Mouse (Mus musculus) forebrain, embryonic 11.5 days (tissue): ENCODE data around the gene Golga1. TPM values are rescaled to one million over a fixed set of nuclear protein-coding genes. Genes with fewer than 3 reads are reported as not detected.
"Not testable (repeated sequence)": the region's sequence is repeated elsewhere in the genome, so short reads cannot be mapped to it uniquely, and the experiment has no call there.

Experiments
- ATAC-seq: fragments of 200-750 bp; cut with Nextera tagmentation; replicated peaks from 2 replicates; pipeline ENCODE4 v1.8.0; 2017; ENCODE audit warnings: moderate TSS enrichment; ENCODE audit not compliant: low FRiP score
- DNase-seq: peaks from one replicate; pipeline ENCODE4 v3.0.0-alpha.2; 2017; ENCODE audit warnings: low spot score
- H3K27ac ChIP-seq: fragments of 300-500 bp; sonication (generic); 2 replicates; pipeline ENCODE4 v1.5.1; 2014; ENCODE audit warnings: low read depth, low read length
- H3K27me3 ChIP-seq: fragments of 300-500 bp; sonication (generic); 2 replicates; pipeline ENCODE4 v1.6.1; 2014; ENCODE audit warnings: mild to moderate bottlenecking, low read length, mixed read lengths; ENCODE audit not compliant: control insufficient read depth, insufficient read depth
- H3K36me3 ChIP-seq: fragments of 300-500 bp; sonication (generic); 2 replicates; pipeline ENCODE4 v1.6.1; 2014; ENCODE audit warnings: mild to moderate bottlenecking, low read length, moderate library complexity, mixed read lengths; ENCODE audit not compliant: control insufficient read depth, insufficient read depth
- H3K4me1 ChIP-seq: fragments of 300-500 bp; sonication (generic); replicated peaks from 2 replicates; pipeline ENCODE4 v1.6.1; 2014; ENCODE audit warnings: low read length, mixed read lengths; ENCODE audit not compliant: control insufficient read depth, insufficient read depth
- H3K4me2 ChIP-seq: fragments of 300-500 bp; sonication (generic); 2 replicates; pipeline ENCODE4 v1.6.1; 2014; ENCODE audit warnings: low read depth, mild to moderate bottlenecking, low read length, moderate library complexity, mixed read lengths; ENCODE audit not compliant: severe bottlenecking
- H3K4me3 ChIP-seq: fragments of 300-500 bp; sonication (generic); 2 replicates; pipeline ENCODE4 v1.5.1; 2014; ENCODE audit warnings: low read depth, low read length
- H3K9ac ChIP-seq: fragments of 300-500 bp; sonication (generic); 2 replicates; pipeline ENCODE4 v1.6.1; 2014; ENCODE audit warnings: low read length
- H3K9me3 ChIP-seq: fragments of 300-500 bp; sonication (generic); 2 replicates; pipeline ENCODE4 v1.6.1; 2016; ENCODE audit warnings: low read length, mixed read lengths; ENCODE audit not compliant: control insufficient read depth
- WGBS: fragments of 180-500 bp; shearing (Covaris S2); extraction: QIAGEN DNeasy Blood & Tissue Kit; methylation state at CpG from one replicate; pipeline ENCODE4 v1.1.7; 2014; 5-methylcytosine and 5-hydroxymethylcytosine counted together
- polyA plus RNA-seq: library from polyadenylated mRNA; unstranded; fragments of >200 nt; fragmentation: Nextera tagmentation; extraction: Ambion mirVana; gene quantifications from 2 replicates; pipeline ENCODE4 v1.2.1, GENCODE M21; 2014

The Golga1 gene
- polyA plus RNA-seq, 1 experiment from 2014 or later = 34.4 TPM

DNA sequence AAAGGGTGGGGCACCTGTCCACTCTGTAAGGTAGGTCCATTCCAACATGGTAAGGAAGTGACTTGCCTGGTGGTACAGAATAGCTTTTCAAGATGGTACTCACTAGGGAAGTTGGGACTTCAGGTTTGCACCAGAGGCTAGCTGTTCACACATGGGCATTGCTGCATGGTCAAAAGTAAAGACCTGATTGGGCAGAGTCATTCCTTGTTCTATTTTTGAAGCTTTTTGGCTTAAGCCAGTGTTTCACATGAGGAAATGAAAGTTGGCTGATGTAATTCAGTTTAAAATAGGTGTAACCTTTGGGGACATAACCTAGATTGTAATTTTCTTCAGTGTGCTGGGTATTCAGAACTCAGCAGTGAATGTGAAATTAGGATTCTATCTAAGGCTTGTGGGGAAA lies 54.1 kb downstream of the Golga1 start:
- Histone ChIP-seq H3K9me3 (no peaks in the 10 kb centered on the region), H3K27ac (no peak overlapping the region), H3K4me3 (no peak overlapping the region), H3K27me3 (no peaks in the 10 kb centered on the region), H3K36me3 (no peaks in the 10 kb centered on the region; the same call in 1 of the 2 replicates), H3K4me1 (peaks cover 9% of the 10 kb centered on the region; the same call in 1 of the 2 replicates), H3K9ac (no peak overlapping the region), H3K4me2 (no peak overlapping the region)
- DNase-seq = no peak
- no peak for ATAC-seq

GRCm38 (mm10) chr2:39010144-39010543 lies 55.2 kb downstream of the Golga1 start:
- not testable (repeated sequence) for DNase-seq, H3K9me3 ChIP-seq, H3K4me2 ChIP-seq, H3K4me1 ChIP-seq, H3K9ac ChIP-seq, H3K4me3 ChIP-seq, H3K36me3 ChIP-seq, H3K27ac ChIP-seq, ATAC-seq, H3K27me3 ChIP-seq
- WGBS = 94% methylated on average over 5 of the region's 5 CpGs

GRCm38 (mm10) chr2:39008954-39009365 lies 56.4 kb downstream of the Golga1 start:
- Histone ChIP-seq H3K9me3 (no peaks in the 10 kb centered on the region), H3K4me3 (peak overlapping the region; percentile 86), H3K4me1 (peaks cover 9% of the 10 kb centered on the region; the same call in 1 of the 2 replicates), H3K36me3 (no peaks in the 10 kb centered on the region), H3K27ac (no peak overlapping the region), H3K4me2 (peak overlapping the region; percentile 85), H3K9ac (peak overlapping the region; percentile 89), H3K27me3 (no peaks in the 10 kb centered on the region)
- WGBS = 39% methylated on average over 3 of the region's 3 CpGs
- ATAC-seq (no peak), DNase-seq (no peak)

- Histone ChIP-seq H3K27me3 (no peaks in the 10 kb centered on the region), H3K4me2 (peak overlapping the region; percentile 85), H3K9ac (peak overlapping the region; percentile 89), H3K36me3 (peaks cover 4% of the 10 kb centered on the region; the same call in 1 of the 2 replicates), H3K27ac (peak overlapping the region; percentile 79), H3K4me1 (peaks cover 13% of the 10 kb centered on the region), H3K4me3 (peak overlapping the region; percentile 86), H3K9me3 (no peaks in the 10 kb centered on the region)
- ATAC-seq = peak; percentile 44
- under 1% methylated on average over 25 of the region's 25 CpGs for whole genome bisulfite sequencing
- no peak for DNase-seq
These were observed 56.9 kb downstream of the Golga1 start for GRCm38 (mm10) chr2:39008350-39008851.

DNA sequence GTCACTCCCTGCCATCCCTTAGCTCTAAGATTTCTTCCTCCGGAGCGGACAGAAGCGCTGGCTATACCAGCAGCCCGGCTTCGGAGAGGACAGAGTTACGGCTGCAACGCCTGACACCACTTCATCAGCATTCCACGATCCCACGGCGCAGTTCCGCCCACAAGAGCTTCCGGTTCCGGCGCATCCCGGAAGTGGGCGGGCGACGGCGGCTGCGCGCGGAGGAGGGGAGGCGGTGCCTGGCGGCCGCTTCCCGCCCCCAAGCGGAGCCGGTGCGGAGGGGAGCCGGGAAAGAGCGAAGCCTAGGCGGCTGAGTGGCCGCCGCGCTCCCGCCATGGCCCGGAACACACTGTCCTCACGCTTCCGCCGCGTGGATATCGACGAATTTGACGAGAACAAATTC lies 57.5 kb downstream of the Golga1 start:
- DNase-seq (peak; percentile 94), ATAC-seq (peak; percentile 86)
- peak overlapping the region; percentile 86 for H3K4me3 ChIP-seq
- under 1% methylated on average over 44 of the region's 44 CpGs for WGBS
- peaks cover 17% of the 10 kb centered on the region for H3K4me1 ChIP-seq
- H3K27ac ChIP-seq = peak overlapping the region; percentile 88
- no peaks in the 10 kb centered on the region for H3K9me3 ChIP-seq
- H3K4me2 ChIP-seq = peak overlapping the region; percentile 85
- H3K27me3 ChIP-seq = no peaks in the 10 kb centered on the region
- H3K36me3 ChIP-seq = peaks cover 8% of the 10 kb centered on the region
- peak overlapping the region; percentile 89 for H3K9ac ChIP-seq

DNA sequence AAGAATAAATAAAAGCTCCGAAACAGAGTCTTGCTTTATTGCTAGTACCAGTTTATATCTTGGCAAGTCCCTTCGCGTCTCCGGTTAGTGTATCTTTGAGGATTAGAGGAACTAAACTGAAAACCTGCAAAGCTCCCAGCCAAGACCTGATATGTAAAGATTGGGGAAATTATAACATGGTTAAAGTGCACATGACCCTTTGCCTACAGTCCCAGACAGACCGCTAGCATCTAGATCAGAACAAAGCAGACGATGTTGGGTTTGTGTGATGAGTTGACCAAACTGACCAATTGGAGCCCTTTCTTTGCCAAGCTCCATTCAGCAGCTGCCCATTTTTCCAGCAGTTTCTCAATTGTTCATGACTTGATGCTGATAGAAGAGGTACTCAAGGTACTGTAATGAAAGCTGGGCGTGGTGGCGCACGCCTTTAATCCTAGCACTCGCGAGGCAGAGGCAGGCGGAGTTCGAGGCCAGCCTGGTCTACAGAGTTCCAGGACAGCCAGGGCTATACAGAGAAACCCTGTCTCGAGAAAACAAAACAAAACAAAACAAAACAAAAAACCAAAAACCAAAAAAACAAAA lies 59.1 kb downstream of the Golga1 start:
- Histone ChIP-seq H3K27me3 (no peaks in the 10 kb centered on the region), H3K27ac (no peak overlapping the region), H3K9ac (no peak overlapping the region), H3K4me3 (peak overlapping the region; percentile 77; the same call in 1 of the 2 replicates), H3K4me2 (peak overlapping the region; percentile 75; the same call in 1 of the 2 replicates), H3K9me3 (no peaks in the 10 kb centered on the region), H3K36me3 (peaks cover 16% of the 10 kb centered on the region), H3K4me1 (peaks cover 21% of the 10 kb centered on the region)
- ATAC-seq = no peak
- no peak for DNase-seq
- 91% methylated on average over 14 of the region's 14 CpGs for WGBS

DNA sequence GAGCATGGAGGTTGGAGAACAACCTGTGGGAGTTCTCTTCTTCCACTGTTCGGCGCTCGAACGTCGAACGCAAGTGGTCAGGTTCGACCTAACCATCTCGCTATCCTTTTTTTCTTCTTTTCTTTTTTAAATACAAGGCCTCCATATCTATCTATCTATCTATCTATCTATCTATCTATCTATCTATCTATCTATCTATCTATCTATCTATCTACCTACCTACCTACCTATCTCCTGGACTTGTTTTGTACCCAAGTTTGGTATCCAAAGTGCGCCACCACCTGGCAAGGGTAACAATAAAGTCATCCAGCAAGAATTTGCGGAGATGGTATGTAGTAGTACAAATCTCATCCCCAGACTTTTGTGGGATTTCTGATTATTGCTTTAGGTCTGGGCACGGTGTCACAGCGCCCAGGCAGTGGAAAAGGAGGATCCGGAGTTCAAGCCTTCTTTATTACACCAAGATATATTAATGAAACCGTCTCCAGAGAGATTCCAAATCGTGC lies 59.7 kb downstream of the Golga1 start, which contains the start of gene Rpl35:
Gene Rpl35, minus strand, starts transcription at position 51 of the 506 bp plus-strand sequence.
- peaks cover 21% of the 10 kb centered on the region for H3K4me1 ChIP-seq
- DNase-seq = no peak

GRCm38 (mm10) chr2:39004880-39005435 lies 60.4 kb downstream of the Golga1 start, which contains the start of gene Arpc5l:
Gene Arpc5l, plus strand, starts transcription at chr2:39005348.
- peak within 1 kb of the TSS; percentile 75 for H3K4me2 ChIP-seq
- WGBS = under 1% methylated on average over 53 of the region's 58 CpGs
- DNase-seq = peak; percentile 95
- peak; percentile 89 for ATAC-seq
- peaks cover 21% of the 10 kb centered on the region for H3K4me1 ChIP-seq
- peak within 1 kb of the TSS; percentile 94 for H3K9ac ChIP-seq
- H3K36me3 ChIP-seq = peaks cover 21% of the 10 kb centered on the region
- no peaks in the 10 kb centered on the region for H3K9me3 ChIP-seq
- peak within 1 kb of the TSS; percentile 82 for H3K27ac ChIP-seq
- H3K27me3 ChIP-seq = no peaks in the 10 kb centered on the region
- H3K4me3 ChIP-seq = peak within 1 kb of the TSS; percentile 77

More for the DNA sequence above, 59.7 kb downstream of the Golga1 start, which contains the start of gene Rpl35:
- Histone ChIP-seq H3K36me3 (peaks cover 17% of the 10 kb centered on the region), H3K4me2 (peak within 1 kb of the TSS; percentile 75), H3K27me3 (no peaks in the 10 kb centered on the region), H3K27ac (peak within 1 kb of the TSS; percentile 82), H3K9me3 (no peaks in the 10 kb centered on the region), H3K9ac (peak within 1 kb of the TSS; percentile 94), H3K4me3 (peak within 1 kb of the TSS; percentile 77)
- no peak for ATAC-seq
- WGBS = 13% methylated on average over 15 of the region's 15 CpGs
